Mouse (Mus musculus): ENCODE data around the gene Igsf9. TPM values are rescaled to one million over a fixed set of nuclear protein-coding genes. Genes with fewer than 3 reads are reported as not detected.
A peak's percentile ranks its signal among the peaks of the same experiment; 100 is the strongest.

The Igsf9 gene
- polyA plus RNA-seq, 1 experiment from 2014 or later, result 29.6 TPM

DNA sequence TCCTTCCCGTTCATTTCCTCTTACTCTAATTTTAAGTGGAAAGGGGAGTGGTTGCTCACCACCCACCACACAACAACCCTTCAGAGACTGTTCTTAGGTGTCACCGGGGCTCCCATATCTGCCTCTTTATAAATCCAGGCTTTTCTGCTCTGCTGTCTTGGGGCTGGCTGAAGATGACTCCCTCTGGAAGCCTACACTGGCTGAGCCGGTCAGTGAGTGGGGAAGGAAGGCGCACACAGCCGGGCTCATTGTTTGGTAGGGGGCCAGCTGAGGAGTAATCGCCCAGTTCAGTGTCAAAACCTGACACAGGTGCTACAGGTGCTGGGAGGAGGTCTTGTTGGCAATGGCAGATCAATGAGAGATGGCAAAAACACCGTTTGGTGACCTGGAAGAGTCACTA lies 44.4 kb downstream of the Igsf9 start:
- no peaks in the 10 kb centered on the region for H3K27me3 ChIP-seq (ENCODE audit: control insufficient read depth, insufficient read depth, low read length)
- WGBS, result 69% methylated on average over 7 of the region's 7 CpGs
- ATAC-seq (ENCODE audit: low read depth), result no peak
- peaks cover 8% of the 10 kb centered on the region; the same call in 1 of the 2 replicates for H3K4me1 ChIP-seq (ENCODE audit: control insufficient read depth, insufficient read depth, low read length)
- H3K27ac ChIP-seq (ENCODE audit: low read depth, low read length), result no peak overlapping the region
- H3K9ac ChIP-seq (replicated peaks; ENCODE audit: low read depth, low read length), result no peak overlapping the region
- H3K36me3 ChIP-seq (ENCODE audit: control insufficient read depth, insufficient read depth, low read length), result no peaks in the 10 kb centered on the region
- H3K9me3 ChIP-seq (ENCODE audit: control insufficient read depth, low read length), result no peaks in the 10 kb centered on the region
- no peak overlapping the region; the same call in 1 of the 2 replicates for H3K4me2 ChIP-seq (ENCODE audit: low read depth, low read length)
- H3K4me3 ChIP-seq (ENCODE audit: low read depth, low read length), result no peak overlapping the region

DNA sequence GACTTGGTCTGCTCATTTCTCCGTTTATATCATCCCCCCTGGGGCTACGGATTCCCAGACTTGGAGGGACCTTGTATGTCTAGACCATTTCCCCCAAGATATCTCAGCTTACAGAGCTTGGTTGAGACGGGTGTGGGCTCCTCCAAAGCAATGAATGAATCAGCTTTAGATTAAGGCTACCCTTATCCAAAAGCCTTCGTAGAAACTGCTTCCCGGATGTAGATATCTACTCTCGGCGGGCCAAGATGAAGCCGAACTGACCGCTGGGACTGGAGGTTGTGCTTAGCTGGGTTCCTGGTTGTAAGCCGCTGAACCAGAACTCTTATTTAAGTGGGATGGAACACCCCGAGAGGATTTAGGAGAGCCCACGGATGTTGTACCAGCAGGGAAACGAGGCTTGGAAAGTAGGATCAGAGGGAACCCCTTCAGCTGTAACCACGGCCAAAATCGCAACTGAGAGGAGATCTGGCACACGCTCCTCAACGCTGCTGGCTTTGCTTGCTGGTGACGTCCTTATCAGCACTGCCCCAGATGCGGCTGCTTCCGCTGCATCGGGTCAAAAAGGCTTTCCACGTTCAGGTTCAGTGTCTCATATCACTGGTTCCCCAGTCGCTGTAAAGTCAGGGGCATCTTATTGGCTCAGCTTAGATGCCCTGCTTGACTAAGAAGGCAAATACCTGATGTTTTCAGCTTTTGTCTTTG lies 44.9 kb downstream of the Igsf9 start:
- no peak for ATAC-seq (ENCODE audit: low read depth)
- WGBS, result 79% methylated on average over 23 of the region's 23 CpGs
- Histone ChIP-seq H3K36me3 (ENCODE audit: control insufficient read depth, insufficient read depth, low read length) (no peaks in the 10 kb centered on the region), H3K4me3 (ENCODE audit: low read depth, low read length) (no peak overlapping the region), H3K4me2 (ENCODE audit: low read depth, low read length) (no peak overlapping the region), H3K27ac (ENCODE audit: low read depth, low read length) (no peak overlapping the region), H3K9me3 (ENCODE audit: control insufficient read depth, low read length) (no peaks in the 10 kb centered on the region), H3K27me3 (ENCODE audit: control insufficient read depth, insufficient read depth, low read length) (no peaks in the 10 kb centered on the region), H3K9ac (replicated peaks; ENCODE audit: low read depth, low read length) (no peak overlapping the region), H3K4me1 (ENCODE audit: control insufficient read depth, insufficient read depth, low read length) (peaks cover 10% of the 10 kb centered on the region; the same call in 1 of the 2 replicates)

DNA sequence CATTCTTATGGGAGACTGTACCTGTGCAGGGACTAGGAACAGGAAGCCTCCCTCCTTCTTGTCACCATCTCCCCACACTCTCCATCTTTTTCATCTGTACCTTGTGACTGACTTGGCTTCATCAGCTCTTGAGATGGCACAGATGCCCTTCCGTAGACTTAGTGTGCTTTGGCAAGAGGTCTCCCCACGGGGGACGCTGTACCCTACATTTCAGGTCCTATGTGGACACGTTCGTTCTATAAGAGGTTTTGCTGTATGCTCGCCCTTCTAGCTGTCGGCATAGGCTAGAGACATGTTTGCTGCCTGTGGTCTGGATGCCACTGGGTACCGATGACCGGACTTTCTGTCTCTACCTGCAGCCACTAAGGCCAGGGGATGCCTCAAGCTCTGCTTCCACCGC lies 45.8 kb downstream of the Igsf9 start:
- H3K27me3 ChIP-seq (ENCODE audit: control insufficient read depth, insufficient read depth, low read length), result no peaks in the 10 kb centered on the region
- ATAC-seq (ENCODE audit: low read depth), result no peak
- H3K4me1 ChIP-seq (ENCODE audit: control insufficient read depth, insufficient read depth, low read length), result peaks cover 10% of the 10 kb centered on the region; the same call in 1 of the 2 replicates
- no peak overlapping the region for H3K4me2 ChIP-seq (ENCODE audit: low read depth, low read length)
- no peaks in the 10 kb centered on the region for H3K9me3 ChIP-seq (ENCODE audit: control insufficient read depth, low read length)
- WGBS, result 96% methylated on average over 10 of the region's 10 CpGs
- H3K4me3 ChIP-seq (ENCODE audit: low read depth, low read length), result no peak overlapping the region
- H3K27ac ChIP-seq (ENCODE audit: low read depth, low read length), result no peak overlapping the region
- no peaks in the 10 kb centered on the region for H3K36me3 ChIP-seq (ENCODE audit: control insufficient read depth, insufficient read depth, low read length)
- H3K9ac ChIP-seq (replicated peaks; ENCODE audit: low read depth, low read length), result no peak overlapping the region

DNA sequence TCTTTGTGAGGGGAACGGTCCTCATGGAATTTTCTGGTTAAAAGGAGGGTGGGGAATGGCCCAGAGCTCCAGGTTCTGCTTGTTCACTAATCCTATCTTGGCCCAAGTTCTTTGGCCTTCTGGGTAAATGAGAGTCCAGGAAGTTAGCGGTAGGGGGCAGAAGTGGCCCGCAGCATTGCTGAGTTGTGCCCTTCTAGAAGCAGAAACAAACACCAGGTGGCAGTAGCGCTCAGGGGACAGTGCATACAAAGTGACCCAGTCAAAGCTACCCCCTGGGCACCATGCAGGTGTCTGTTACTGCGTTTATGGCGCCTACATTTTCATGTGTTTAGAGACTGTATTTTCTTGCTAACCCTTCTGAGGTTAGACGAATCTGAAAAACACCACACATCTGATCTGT lies 47.1 kb downstream of the Igsf9 start:
- ATAC-seq (ENCODE audit: low read depth), result peak; percentile 67
- 7% methylated on average over 7 of the region's 7 CpGs for WGBS
- no peak overlapping the region for H3K4me2 ChIP-seq (ENCODE audit: low read depth, low read length)
- H3K9me3 ChIP-seq (ENCODE audit: control insufficient read depth, low read length), result no peaks in the 10 kb centered on the region
- H3K4me3 ChIP-seq (ENCODE audit: low read depth, low read length), result no peak overlapping the region
- no peak overlapping the region for H3K27ac ChIP-seq (ENCODE audit: low read depth, low read length)
- H3K27me3 ChIP-seq (ENCODE audit: control insufficient read depth, insufficient read depth, low read length), result no peaks in the 10 kb centered on the region
- H3K4me1 ChIP-seq (ENCODE audit: control insufficient read depth, insufficient read depth, low read length), result peaks cover 10% of the 10 kb centered on the region; the same call in 1 of the 2 replicates
- H3K9ac ChIP-seq (replicated peaks; ENCODE audit: low read depth, low read length), result no peak overlapping the region
- no peaks in the 10 kb centered on the region for H3K36me3 ChIP-seq (ENCODE audit: control insufficient read depth, insufficient read depth, low read length)

DNA sequence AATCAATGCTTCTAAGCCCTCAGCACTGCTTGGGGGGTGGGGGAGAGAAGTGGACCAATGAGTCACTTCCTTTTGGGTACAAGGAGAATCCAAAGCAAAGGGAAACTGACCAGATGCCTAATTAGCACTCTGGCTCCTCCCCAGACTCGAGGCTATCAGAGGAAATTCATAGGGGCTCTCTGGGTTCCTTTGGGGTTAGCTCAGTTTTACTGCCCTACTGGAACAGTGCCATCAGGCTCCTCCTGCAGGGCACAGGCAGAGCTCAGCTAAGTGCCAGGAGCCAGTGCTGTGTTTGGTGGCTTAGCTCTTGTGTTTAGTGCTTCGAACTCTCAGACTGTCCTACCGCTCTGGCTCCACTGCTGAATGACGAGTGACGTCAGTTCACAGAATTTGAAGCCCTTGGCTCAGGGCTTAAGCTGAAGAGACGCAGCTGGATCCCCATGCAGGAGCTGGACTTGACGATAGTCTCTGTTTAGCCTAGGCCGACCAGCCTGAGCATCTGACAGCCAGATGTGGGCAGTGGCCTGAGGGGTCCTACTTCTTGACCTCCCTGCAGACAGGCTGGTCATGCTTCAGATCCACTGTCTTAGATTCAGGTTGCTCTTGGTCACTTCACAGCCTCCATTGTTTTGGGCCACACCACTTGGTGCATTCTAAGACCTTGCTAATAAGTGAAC lies 49.1 kb downstream of the Igsf9 start:
- no peaks in the 10 kb centered on the region for H3K27me3 ChIP-seq (ENCODE audit: control insufficient read depth, insufficient read depth, low read length)
- 21% methylated on average over 8 of the region's 8 CpGs for WGBS
- H3K27ac ChIP-seq (ENCODE audit: low read depth, low read length), result no peak overlapping the region
- peaks cover 7% of the 10 kb centered on the region; the same call in 1 of the 2 replicates for H3K4me1 ChIP-seq (ENCODE audit: control insufficient read depth, insufficient read depth, low read length)
- H3K4me2 ChIP-seq (ENCODE audit: low read depth, low read length), result no peak overlapping the region
- H3K9me3 ChIP-seq (ENCODE audit: control insufficient read depth, low read length), result no peaks in the 10 kb centered on the region
- no peaks in the 10 kb centered on the region for H3K36me3 ChIP-seq (ENCODE audit: control insufficient read depth, insufficient read depth, low read length)
- peak; percentile 44; the same call in 1 of the 2 replicates for ATAC-seq (ENCODE audit: low read depth)
- no peak overlapping the region for H3K9ac ChIP-seq (replicated peaks; ENCODE audit: low read depth, low read length)
- H3K4me3 ChIP-seq (ENCODE audit: low read depth, low read length), result no peak overlapping the region

DNA sequence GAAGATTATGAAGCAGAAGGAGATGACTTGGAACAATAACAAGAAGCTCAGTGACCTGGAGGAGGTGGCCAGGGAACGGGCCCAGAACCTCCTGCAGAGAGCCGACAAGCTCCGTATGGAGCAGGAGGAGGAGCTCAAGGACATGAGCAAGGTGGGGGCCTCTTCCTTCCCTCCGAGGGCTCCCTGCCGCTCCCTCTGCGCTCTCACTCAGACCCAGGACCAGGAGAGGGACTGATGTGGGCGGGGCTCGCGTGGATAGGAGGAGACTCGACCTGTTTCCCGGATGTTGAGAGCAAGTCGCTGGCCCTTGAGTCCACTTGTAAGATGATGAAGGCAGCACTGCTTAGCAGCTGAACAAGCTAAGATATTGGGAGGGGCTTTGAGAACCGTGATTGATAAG lies 51.0 kb downstream of the Igsf9 start:
- Histone ChIP-seq H3K9ac (replicated peaks; ENCODE audit: low read depth, low read length) (no peak overlapping the region), H3K36me3 (ENCODE audit: control insufficient read depth, insufficient read depth, low read length) (no peaks in the 10 kb centered on the region), H3K4me2 (ENCODE audit: low read depth, low read length) (peak overlapping the region; percentile 12; the same call in 1 of the 2 replicates), H3K9me3 (ENCODE audit: control insufficient read depth, low read length) (no peaks in the 10 kb centered on the region), H3K4me1 (ENCODE audit: control insufficient read depth, insufficient read depth, low read length) (peaks cover 7% of the 10 kb centered on the region; the same call in 1 of the 2 replicates), H3K4me3 (ENCODE audit: low read depth, low read length) (no peak overlapping the region), H3K27ac (ENCODE audit: low read depth, low read length) (no peak overlapping the region), H3K27me3 (ENCODE audit: control insufficient read depth, insufficient read depth, low read length) (no peaks in the 10 kb centered on the region)
- 5% methylated on average over 11 of the region's 13 CpGs for WGBS
- ATAC-seq (ENCODE audit: low read depth), result peak; percentile 18; the same call in 1 of the 2 replicates

DNA sequence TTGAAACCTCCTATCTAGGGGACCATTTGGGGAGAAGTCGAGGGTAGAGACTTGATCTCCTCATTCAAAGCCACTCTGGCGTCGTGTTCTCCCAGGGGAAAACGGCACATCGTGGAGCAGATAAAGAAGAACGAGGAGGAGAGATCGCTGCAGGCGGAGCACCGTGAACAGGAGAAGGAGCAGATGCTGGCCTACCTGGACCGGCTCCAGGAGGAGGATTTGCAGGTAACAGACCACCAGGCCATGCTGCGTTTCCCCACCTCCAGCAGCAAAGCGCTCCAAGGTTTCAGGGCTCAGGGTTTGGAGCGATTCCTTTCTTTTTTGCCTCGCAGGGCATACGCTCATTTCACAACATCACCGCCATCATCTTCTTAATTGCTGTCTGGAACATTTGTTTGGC lies 53.5 kb downstream of the Igsf9 start:
- Histone ChIP-seq H3K4me2 (ENCODE audit: low read depth, low read length) (no peak overlapping the region), H3K27me3 (ENCODE audit: control insufficient read depth, insufficient read depth, low read length) (no peaks in the 10 kb centered on the region), H3K4me1 (ENCODE audit: control insufficient read depth, insufficient read depth, low read length) (peaks cover 10% of the 10 kb centered on the region; the same call in 1 of the 2 replicates), H3K36me3 (ENCODE audit: control insufficient read depth, insufficient read depth, low read length) (no peaks in the 10 kb centered on the region), H3K9me3 (ENCODE audit: control insufficient read depth, low read length) (no peaks in the 10 kb centered on the region), H3K9ac (replicated peaks; ENCODE audit: low read depth, low read length) (no peak overlapping the region), H3K27ac (ENCODE audit: low read depth, low read length) (no peak overlapping the region; the same call in 1 of the 2 replicates), H3K4me3 (ENCODE audit: low read depth, low read length) (no peak overlapping the region)
- 64% methylated on average over 16 of the region's 16 CpGs for WGBS
- no peak for ATAC-seq (ENCODE audit: low read depth)

DNA sequence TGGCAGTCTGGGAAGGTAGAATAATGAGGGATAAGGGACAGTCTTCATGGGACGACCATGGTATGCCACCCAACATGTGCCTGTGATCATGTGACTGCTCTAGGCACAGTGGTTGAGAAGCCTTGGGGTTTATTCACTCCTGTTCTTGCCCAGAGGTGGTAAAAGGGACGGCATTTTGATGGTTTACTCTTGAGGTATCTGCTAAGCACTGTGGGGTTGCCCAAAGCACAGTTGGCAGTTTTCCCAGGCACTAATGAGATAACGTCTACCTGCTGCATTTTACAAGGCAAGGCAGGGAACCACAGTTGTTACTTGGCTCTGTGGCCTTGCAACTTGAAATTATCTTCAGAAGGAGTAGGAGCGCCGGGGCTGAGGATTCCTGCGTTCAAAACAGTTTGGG lies 58.2 kb downstream of the Igsf9 start:
- no peak overlapping the region for H3K9ac ChIP-seq (replicated peaks; ENCODE audit: low read depth, low read length)
- no peaks in the 10 kb centered on the region for H3K27me3 ChIP-seq (ENCODE audit: control insufficient read depth, insufficient read depth, low read length)
- no peaks in the 10 kb centered on the region for H3K36me3 ChIP-seq (ENCODE audit: control insufficient read depth, insufficient read depth, low read length)
- H3K27ac ChIP-seq (ENCODE audit: low read depth, low read length), result no peak overlapping the region
- no peak; the same call in 1 of the 2 replicates for ATAC-seq (ENCODE audit: low read depth)
- H3K4me2 ChIP-seq (ENCODE audit: low read depth, low read length), result no peak overlapping the region
- no peaks in the 10 kb centered on the region for H3K9me3 ChIP-seq (ENCODE audit: control insufficient read depth, low read length)
- WGBS, result 57% methylated on average over 6 of the region's 6 CpGs
- no peak overlapping the region for H3K4me3 ChIP-seq (ENCODE audit: low read depth, low read length)
- H3K4me1 ChIP-seq (ENCODE audit: control insufficient read depth, insufficient read depth, low read length), result peaks cover 5% of the 10 kb centered on the region; the same call in 1 of the 2 replicates

DNA sequence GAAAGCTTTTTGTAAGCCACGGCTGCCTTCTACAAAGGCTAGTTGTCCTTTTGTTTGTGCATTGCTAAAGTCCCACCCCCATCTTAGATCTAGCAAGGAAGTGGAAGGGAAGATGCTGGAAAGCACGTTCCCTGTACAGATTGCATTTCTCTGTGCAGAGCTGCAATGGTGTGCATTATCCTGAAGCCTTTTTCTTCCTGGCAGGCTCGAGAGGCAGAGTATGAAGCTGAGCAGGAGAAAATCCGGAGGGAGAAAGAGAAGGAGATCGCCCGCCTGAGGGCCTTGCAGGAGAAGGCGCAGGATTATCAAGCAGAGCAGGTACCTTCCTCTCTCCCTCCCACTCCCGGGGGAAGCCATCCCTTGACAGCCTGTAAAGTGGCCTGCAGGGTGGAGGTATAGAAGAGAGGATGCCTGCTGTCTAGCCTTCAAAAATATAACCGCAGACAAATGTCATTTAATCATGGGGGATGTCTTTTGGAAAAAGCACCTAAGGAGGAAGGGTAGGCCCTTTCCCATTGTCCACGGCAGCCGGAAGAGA lies 58.8 kb downstream of the Igsf9 start:
- H3K4me1 ChIP-seq (ENCODE audit: control insufficient read depth, insufficient read depth, low read length), result peaks cover 5% of the 10 kb centered on the region; the same call in 1 of the 2 replicates
- H3K27me3 ChIP-seq (ENCODE audit: control insufficient read depth, insufficient read depth, low read length), result no peaks in the 10 kb centered on the region
- no peaks in the 10 kb centered on the region for H3K9me3 ChIP-seq (ENCODE audit: control insufficient read depth, low read length)
- H3K27ac ChIP-seq (ENCODE audit: low read depth, low read length), result no peak overlapping the region
- 49% methylated on average over 11 of the region's 11 CpGs for WGBS
- H3K4me3 ChIP-seq (ENCODE audit: low read depth, low read length), result no peak overlapping the region
- H3K4me2 ChIP-seq (ENCODE audit: low read depth, low read length), result no peak overlapping the region
- H3K9ac ChIP-seq (replicated peaks; ENCODE audit: low read depth, low read length), result no peak overlapping the region
- H3K36me3 ChIP-seq (ENCODE audit: control insufficient read depth, insufficient read depth, low read length), result no peaks in the 10 kb centered on the region
- no peak for ATAC-seq (ENCODE audit: low read depth)
